Mouse (Mus musculus): Measurements from ENCODE around the gene Gpr155. TPM values are rescaled to one million over a fixed set of nuclear protein-coding genes. Genes with fewer than 3 reads are reported as not detected.

The Gpr155 gene
- total and polyA plus RNA-seq, 2 experiments from 2014 or later: 11.8 to 26.5 TPM

DNA sequence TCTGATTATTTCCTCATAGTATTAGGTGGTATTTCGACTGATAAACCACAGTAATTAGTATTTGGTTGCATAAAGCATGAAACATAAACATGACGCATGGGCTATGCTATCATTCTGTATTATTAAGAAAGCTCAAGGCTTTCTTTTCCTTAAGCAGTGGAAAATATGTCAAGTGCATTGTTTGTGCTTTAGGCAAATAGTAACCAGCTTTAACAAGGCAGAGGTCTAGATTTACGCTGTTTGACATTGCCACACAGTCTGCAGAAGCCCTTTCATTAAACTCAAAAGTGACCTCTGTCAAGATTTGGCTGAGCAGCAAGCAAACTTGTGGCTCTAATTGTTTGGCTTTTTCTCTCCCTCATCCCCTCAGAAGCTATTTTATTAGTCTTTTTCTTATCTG, 50.4 kb downstream of the Gpr155 start:
- ATAC-seq (ENCODE audit: low FRiP score) (no peak), DNase-seq (ENCODE audit: low spot score) (no peak)
- Histone ChIP-seq H3K4me2 (ENCODE audit: low read depth, low read length, poor library complexity, severe bottlenecking) (no peak overlapping the region), H3K4me1 (ENCODE audit: insufficient read depth, low read length) (no peaks in the 10 kb centered on the region), H3K9ac (replicated peaks; ENCODE audit: low read length, poor library complexity, severe bottlenecking) (no peak overlapping the region), H3K9me3 (ENCODE audit: low read length) (no peaks in the 10 kb centered on the region), H3K4me3 (ENCODE audit: low read depth, low read length) (no peak overlapping the region), H3K27me3 (ENCODE audit: insufficient read depth, low read length) (no peaks in the 10 kb centered on the region), H3K36me3 (ENCODE audit: insufficient read depth, low read length) (no peaks in the 10 kb centered on the region; the same call in 1 of the 2 replicates), H3K27ac (ENCODE audit: low read depth, low read length) (no peak overlapping the region)
- 89% methylated on average over 3 of the region's 3 CpGs for WGBS
- TF ChIP-seq CTCF (IDR thresholded peaks at IDR 0.05): no peak

DNA sequence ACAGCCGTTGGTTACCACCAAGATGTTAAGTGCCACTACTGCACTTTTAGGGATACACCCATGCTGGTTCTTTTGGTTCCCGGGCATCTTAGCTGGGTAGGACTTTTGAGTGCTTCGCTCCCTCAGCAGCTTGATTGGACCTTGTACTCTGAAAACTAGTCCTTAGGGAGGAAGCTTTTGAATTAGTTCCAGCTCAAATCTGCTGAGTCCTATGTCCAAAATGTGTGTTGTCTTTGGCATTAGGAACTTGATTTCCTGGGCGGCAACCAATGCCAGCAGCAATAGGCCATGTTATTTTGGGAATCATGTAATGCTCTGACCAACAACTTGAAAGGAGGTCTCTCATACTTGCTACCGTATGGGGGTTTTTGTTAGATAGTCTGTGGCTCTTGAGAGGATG, 60.5 kb downstream of the Gpr155 start:
- no peak for DNase-seq (ENCODE audit: low spot score)
- 75% methylated on average over 5 of the region's 5 CpGs for WGBS
- Histone ChIP-seq H3K27me3 (ENCODE audit: insufficient read depth, low read length) (no peaks in the 10 kb centered on the region), H3K9ac (replicated peaks; ENCODE audit: low read length, poor library complexity, severe bottlenecking) (no peak overlapping the region), H3K27ac (ENCODE audit: low read depth, low read length) (no peak overlapping the region), H3K36me3 (ENCODE audit: insufficient read depth, low read length) (no peaks in the 10 kb centered on the region), H3K4me2 (ENCODE audit: low read depth, low read length, poor library complexity, severe bottlenecking) (no peak overlapping the region), H3K4me3 (ENCODE audit: low read depth, low read length) (no peak overlapping the region), H3K9me3 (ENCODE audit: low read length) (no peaks in the 10 kb centered on the region), H3K4me1 (ENCODE audit: insufficient read depth, low read length) (no peaks in the 10 kb centered on the region)
- TF ChIP-seq CTCF (IDR thresholded peaks at IDR 0.05): no peak
- ATAC-seq (ENCODE audit: low FRiP score): no peak

DNA sequence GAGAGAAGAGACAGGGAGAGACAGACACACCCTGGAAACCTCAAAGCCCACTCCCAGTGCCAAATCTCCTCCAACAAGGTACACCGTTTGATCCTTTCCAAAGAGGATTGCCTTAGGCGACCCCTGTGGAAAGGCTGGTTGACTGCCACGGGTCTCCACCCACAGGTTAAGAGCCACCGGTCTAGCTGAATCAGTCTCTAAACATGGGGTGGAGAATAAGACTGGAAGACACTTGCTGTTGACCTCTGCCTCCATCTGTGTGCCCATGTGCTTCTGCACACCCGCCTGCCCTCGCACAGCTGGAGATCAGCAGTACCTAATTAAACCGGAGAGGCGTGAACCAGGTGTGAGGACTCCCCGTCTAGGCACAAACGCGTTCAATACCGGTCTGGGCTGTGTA, 63.4 kb downstream of the Gpr155 start:
- TF ChIP-seq CTCF (IDR thresholded peaks at IDR 0.05): no peak
- 78% methylated on average over 12 of the region's 12 CpGs for WGBS
- no peaks in the 10 kb centered on the region for H3K9me3 ChIP-seq (ENCODE audit: low read length)
- no peak for DNase-seq (ENCODE audit: low spot score)
- H3K27ac ChIP-seq (ENCODE audit: low read depth, low read length): no peak overlapping the region
- H3K4me3 ChIP-seq (ENCODE audit: low read depth, low read length): no peak overlapping the region
- no peaks in the 10 kb centered on the region for H3K36me3 ChIP-seq (ENCODE audit: insufficient read depth, low read length)
- H3K9ac ChIP-seq (replicated peaks; ENCODE audit: low read length, poor library complexity, severe bottlenecking): no peak overlapping the region
- H3K4me1 ChIP-seq (ENCODE audit: insufficient read depth, low read length): no peaks in the 10 kb centered on the region
- H3K4me2 ChIP-seq (ENCODE audit: low read depth, low read length, poor library complexity, severe bottlenecking): no peak overlapping the region
- H3K27me3 ChIP-seq (ENCODE audit: insufficient read depth, low read length): no peaks in the 10 kb centered on the region
- ATAC-seq (ENCODE audit: low FRiP score): no peak

DNA sequence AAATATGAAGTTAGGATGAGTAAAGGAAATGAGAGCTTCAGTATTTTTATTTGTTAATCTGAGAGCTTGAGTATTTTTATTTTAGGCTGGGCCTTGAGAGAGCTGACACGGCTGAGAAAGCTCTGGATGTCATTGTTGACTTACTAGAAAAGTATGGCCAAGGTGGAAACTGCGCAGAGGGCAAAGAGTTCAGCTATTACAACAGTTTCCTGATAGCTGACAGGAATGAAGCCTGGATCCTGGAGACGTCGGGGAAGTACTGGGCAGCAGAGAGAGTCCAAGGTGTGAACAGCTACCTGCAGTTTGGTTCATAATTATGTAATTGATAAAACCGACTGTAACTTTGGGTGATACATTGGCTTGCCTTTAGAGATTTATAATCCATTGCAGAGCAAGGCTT, 67.2 kb downstream of the Gpr155 start:
- no peak for ATAC-seq (ENCODE audit: low FRiP score)
- WGBS: 88% methylated on average over 5 of the region's 5 CpGs
- no peak for TF ChIP-seq CTCF (IDR thresholded peaks at IDR 0.05)

DNA sequence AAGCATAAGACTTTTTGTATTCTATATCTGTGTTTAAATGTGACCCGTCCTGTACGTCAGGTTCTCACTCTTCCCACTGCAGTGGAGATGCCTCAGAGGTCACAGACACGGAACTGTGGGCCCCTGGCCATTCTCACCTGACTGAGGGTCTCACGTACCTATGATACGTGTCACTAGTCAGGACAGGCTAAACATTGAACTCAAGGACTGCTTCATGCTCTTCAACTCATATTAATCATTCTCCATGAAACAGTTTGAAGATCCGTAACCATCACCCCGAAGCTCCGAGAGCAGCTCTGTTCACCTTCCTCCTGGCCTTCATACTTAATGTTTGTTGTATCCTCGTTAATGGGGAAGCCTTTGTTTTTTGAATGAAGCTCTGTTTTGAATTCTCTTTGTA, 68.9 kb downstream of the Gpr155 start:
- no peaks in the 10 kb centered on the region for H3K36me3 ChIP-seq (ENCODE audit: insufficient read depth, low read length)
- no peaks in the 10 kb centered on the region for H3K9me3 ChIP-seq (ENCODE audit: low read length)
- no peaks in the 10 kb centered on the region for H3K27me3 ChIP-seq (ENCODE audit: insufficient read depth, low read length)
- H3K4me3 ChIP-seq (ENCODE audit: low read depth, low read length): no peak overlapping the region
- WGBS: 93% methylated on average over 9 of the region's 9 CpGs
- DNase-seq (ENCODE audit: low spot score): no peak
- no peak for TF ChIP-seq CTCF (IDR thresholded peaks at IDR 0.05)
- H3K9ac ChIP-seq (replicated peaks; ENCODE audit: low read length, poor library complexity, severe bottlenecking): no peak overlapping the region
- H3K4me2 ChIP-seq (ENCODE audit: low read depth, low read length, poor library complexity, severe bottlenecking): no peak overlapping the region
- ATAC-seq (ENCODE audit: low FRiP score): no peak
- H3K27ac ChIP-seq (ENCODE audit: low read depth, low read length): no peak overlapping the region
- H3K4me1 ChIP-seq (ENCODE audit: insufficient read depth, low read length): no peaks in the 10 kb centered on the region

More for the DNA sequence above, 67.2 kb downstream of the Gpr155 start:
- Histone ChIP-seq H3K27ac (ENCODE audit: low read depth, low read length) (no peak overlapping the region), H3K36me3 (ENCODE audit: insufficient read depth, low read length) (no peaks in the 10 kb centered on the region), H3K9me3 (ENCODE audit: low read length) (no peaks in the 10 kb centered on the region), H3K9ac (replicated peaks; ENCODE audit: low read length, poor library complexity, severe bottlenecking) (no peak overlapping the region), H3K4me1 (ENCODE audit: insufficient read depth, low read length) (no peaks in the 10 kb centered on the region), H3K4me3 (ENCODE audit: low read depth, low read length) (no peak overlapping the region), H3K27me3 (ENCODE audit: insufficient read depth, low read length) (no peaks in the 10 kb centered on the region), H3K4me2 (ENCODE audit: low read depth, low read length, poor library complexity, severe bottlenecking) (no peak overlapping the region)
- DNase-seq (ENCODE audit: low spot score): no peak

DNA sequence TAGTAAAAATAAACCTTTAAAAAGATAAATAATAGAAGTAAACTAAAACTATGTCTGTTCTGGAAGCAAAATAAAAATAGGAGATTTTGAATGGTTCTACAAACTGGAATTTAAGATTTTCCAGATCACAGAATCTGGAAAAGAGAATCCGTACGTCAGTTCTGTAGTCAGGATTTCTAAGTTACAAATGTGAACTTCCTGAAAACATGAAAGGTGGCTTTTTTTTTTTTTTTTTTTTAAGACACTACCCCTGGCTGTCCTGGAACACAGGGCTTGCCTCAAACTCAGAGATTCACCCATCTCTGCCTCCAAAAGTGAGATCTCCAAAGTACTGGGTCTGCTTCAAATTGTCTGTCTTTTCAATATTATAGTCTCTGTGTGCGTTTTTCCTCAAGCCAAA, 72.1 kb downstream of the Gpr155 start:
- no peak overlapping the region for H3K9ac ChIP-seq (replicated peaks; ENCODE audit: low read length, poor library complexity, severe bottlenecking)
- no peak overlapping the region for H3K4me2 ChIP-seq (ENCODE audit: low read depth, low read length, poor library complexity, severe bottlenecking)
- no peaks in the 10 kb centered on the region for H3K27me3 ChIP-seq (ENCODE audit: insufficient read depth, low read length)
- no peak overlapping the region for H3K27ac ChIP-seq (ENCODE audit: low read depth, low read length)
- peaks cover 2% of the 10 kb centered on the region; the same call in 1 of the 2 replicates for H3K36me3 ChIP-seq (ENCODE audit: insufficient read depth, low read length)
- no peak overlapping the region for H3K4me3 ChIP-seq (ENCODE audit: low read depth, low read length)
- DNase-seq (ENCODE audit: low spot score) (no peak), ATAC-seq (ENCODE audit: low FRiP score) (no peak)
- no peak for TF ChIP-seq CTCF (IDR thresholded peaks at IDR 0.05)
- no peaks in the 10 kb centered on the region for H3K9me3 ChIP-seq (ENCODE audit: low read length)
- WGBS: 92% methylated on average over 3 of the region's 3 CpGs
- no peaks in the 10 kb centered on the region for H3K4me1 ChIP-seq (ENCODE audit: insufficient read depth, low read length)
